Mouse (Mus musculus) thymus, postnatal 0 days (tissue): ENCODE measurements around the gene Gm3317. TPM values are rescaled to one million over a fixed set of nuclear protein-coding genes. Genes with fewer than 3 reads are reported as not detected.
"Not testable (repeated sequence)": the region's sequence is repeated elsewhere in the genome, so short reads cannot be mapped to it uniquely, and the experiment has no call there.

Experiments
- DNase-seq: peaks from one replicate; pipeline ENCODE4 v3.0.0-alpha.2; 2015; ENCODE audit warnings: low spot score
- polyA plus RNA-seq: library from polyadenylated mRNA; unstranded; fragments of >200 nt; fragmentation: Nextera tagmentation; extraction: Ambion mirVana; gene quantifications from 2 replicates; pipeline ENCODE4 v1.2.1, GENCODE M21; 2015

Gm3317 gene
- not detected in 2 replicates for polyA plus RNA-seq

DNA sequence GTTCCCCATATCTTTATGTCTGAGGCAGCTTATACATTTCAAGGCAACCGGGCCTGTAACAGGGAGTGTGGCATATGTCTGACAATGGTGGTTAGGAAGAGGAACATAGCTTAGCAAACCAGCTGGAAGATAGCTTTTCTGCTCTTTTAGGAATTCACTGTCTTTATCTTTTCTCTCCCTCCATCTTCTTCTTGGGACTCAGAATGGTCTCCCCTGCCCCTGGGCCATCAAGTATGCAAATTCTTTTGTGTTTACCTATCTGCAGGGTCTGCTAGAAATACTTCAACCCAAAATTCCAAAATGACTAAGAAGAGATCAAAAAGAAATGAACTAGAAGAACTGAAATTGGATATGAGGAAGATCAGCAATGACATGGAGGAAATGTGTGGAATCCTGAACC, at the start of gene Gm3317:
Gene Gm3317 (plus strand): TSS at position 301 of the 400 bp plus-strand sequence.
- DNase-seq: not testable (repeated sequence)

GRCm38 (mm10) chr14:5131219-5131618, 33.1 kb upstream of the Gm3317 start, which contains the start of gene Gm8279:
Gene Gm8279 (plus strand): TSS chr14:5131519.
- DNase-seq: not testable (repeated sequence)

DNA sequence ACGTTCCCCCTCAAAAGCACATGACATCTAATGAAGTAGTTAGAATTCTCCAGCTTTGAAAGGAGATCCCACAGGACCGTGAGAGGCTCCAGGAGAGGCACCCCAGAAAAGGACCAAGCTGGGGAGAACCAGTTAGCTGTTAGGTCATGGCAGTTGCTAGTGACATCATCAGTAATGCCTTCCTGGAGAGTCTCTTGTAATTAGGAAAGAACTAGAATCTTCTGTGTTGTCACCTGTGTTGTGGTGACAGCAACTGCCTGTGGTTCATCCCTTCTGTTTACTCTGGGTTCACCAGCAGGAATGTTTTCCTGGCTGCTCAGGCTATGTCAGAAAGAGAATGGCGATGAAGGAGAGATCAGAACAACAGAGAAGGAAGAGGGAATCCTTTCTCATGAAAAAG, 21.2 kb downstream of the Gm3317 start, which contains the start of gene Gm8271:
Gene Gm8271 (plus strand): TSS at position 301 of the 400 bp plus-strand sequence.
- DNase-seq: not testable (repeated sequence)

Other genes starting within 250 kb of the Gm3317 start
- 0.19 TPM in 1 of 2 replicates, not detected in the other for gene Gm8297, start 180.6 kb upstream of the Gm3317 start, polyA plus RNA-seq
- gene Gm3298, start 148.6 kb upstream of the Gm3317 start, polyA plus RNA-seq: not detected in 2 replicates
- not detected in 2 replicates for gene 4930555G01Rik, start 113.9 kb upstream of the Gm3317 start, polyA plus RNA-seq
- 0.10 TPM in 1 of 2 replicates, not detected in the other for gene Gm8281, start 93.5 kb upstream of the Gm3317 start, polyA plus RNA-seq
- gene Gm8279, start 33.0 kb upstream of the Gm3317 start, polyA plus RNA-seq: 0.64 and 0.77 TPM in 2 replicates
- not detected in 2 replicates for gene Gm8271, start 21.3 kb downstream of the Gm3317 start, polyA plus RNA-seq
- gene Gm3526, start 96.0 kb downstream of the Gm3317 start, polyA plus RNA-seq: 0.12 TPM in 1 of 2 replicates, not detected in the other
- gene Gm3542, start 170.4 kb downstream of the Gm3317 start, polyA plus RNA-seq: not detected in 2 replicates
- gene Gm3500, start 224.5 kb downstream of the Gm3317 start, polyA plus RNA-seq: 0.12 TPM in 1 of 2 replicates, not detected in the other